Mouse (Mus musculus) E14TG2a.4 (cell line): Measurements from ENCODE around the gene Ankrd52.

Experiments
- H3K27me3 ChIP-seq: 2 replicates; pipeline ENCODE4 v1.6.1; 2014; ENCODE audit warnings: low read length, control low read depth; ENCODE audit not compliant: insufficient read depth
- H3K36me3 ChIP-seq: 2 replicates; pipeline ENCODE4 v1.6.1; 2014; ENCODE audit warnings: low read length, control low read depth; ENCODE audit not compliant: insufficient read depth
- H3K4me1 ChIP-seq: replicated peaks from 2 replicates; pipeline ENCODE4 v1.6.1; 2014; ENCODE audit warnings: low read depth, low read length, control low read depth
- H3K4me3 ChIP-seq: replicated peaks from 2 replicates; pipeline ENCODE4 v1.5.1; 2014; ENCODE audit warnings: mild to moderate bottlenecking, low read length
- H3K9me3 ChIP-seq: 2 replicates; pipeline ENCODE4 v1.6.1; 2014; ENCODE audit warnings: low read length, control low read depth
- CTCF ChIP-seq: conservative IDR thresholded peaks from 2 replicates; pipeline ENCODE4 v1.5.1; 2014; ENCODE audit warnings: low read length
- NANOG ChIP-seq: IDR thresholded peaks from 2 replicates; pipeline ENCODE4 v1.6.1; 2014; ENCODE audit warnings: borderline replicate concordance, low read length, mixed read lengths
- POU5F1 ChIP-seq: IDR thresholded peaks from 2 replicates; pipeline ENCODE4 v1.6.1; 2014; ENCODE audit warnings: low read length, borderline replicate concordance

Ankrd52 gene

GRCm38 (mm10) chr10:128434681-128435080 is 57.8 kb downstream of the Ankrd52 start:
- peaks cover 90% of the 10 kb centered on the region for H3K36me3 ChIP-seq
- no peak overlapping the region for H3K4me3 ChIP-seq
- TF ChIP-seq NANOG, result no peak
- no peak for TF ChIP-seq CTCF
- TF ChIP-seq POU5F1, result no peak
- no peaks in the 10 kb centered on the region for H3K27me3 ChIP-seq
- peaks cover 39% of the 10 kb centered on the region for H3K4me1 ChIP-seq
- no peaks in the 10 kb centered on the region for H3K9me3 ChIP-seq

- peaks cover 45% of the 10 kb centered on the region for H3K4me1 ChIP-seq
- H3K27me3 ChIP-seq, result no peaks in the 10 kb centered on the region
- no peaks in the 10 kb centered on the region for H3K9me3 ChIP-seq
- peaks cover 90% of the 10 kb centered on the region for H3K36me3 ChIP-seq
- no peak for TF ChIP-seq NANOG
- no peak for TF ChIP-seq CTCF
- no peak for TF ChIP-seq POU5F1
- H3K4me3 ChIP-seq, result no peak overlapping the region
Measured at GRCm38 (mm10) chr10:128435186-128435823, 58.4 kb downstream of the Ankrd52 start.

GRCm38 (mm10) chr10:128435873-128436272 is 59.0 kb downstream of the Ankrd52 start:
- H3K27me3 ChIP-seq, result no peaks in the 10 kb centered on the region
- no peak overlapping the region for H3K4me3 ChIP-seq
- peaks cover 51% of the 10 kb centered on the region for H3K4me1 ChIP-seq
- no peaks in the 10 kb centered on the region for H3K9me3 ChIP-seq
- peaks cover 89% of the 10 kb centered on the region for H3K36me3 ChIP-seq
- TF ChIP-seq NANOG (no peak), POU5F1 (no peak), CTCF (no peak)

DNA sequence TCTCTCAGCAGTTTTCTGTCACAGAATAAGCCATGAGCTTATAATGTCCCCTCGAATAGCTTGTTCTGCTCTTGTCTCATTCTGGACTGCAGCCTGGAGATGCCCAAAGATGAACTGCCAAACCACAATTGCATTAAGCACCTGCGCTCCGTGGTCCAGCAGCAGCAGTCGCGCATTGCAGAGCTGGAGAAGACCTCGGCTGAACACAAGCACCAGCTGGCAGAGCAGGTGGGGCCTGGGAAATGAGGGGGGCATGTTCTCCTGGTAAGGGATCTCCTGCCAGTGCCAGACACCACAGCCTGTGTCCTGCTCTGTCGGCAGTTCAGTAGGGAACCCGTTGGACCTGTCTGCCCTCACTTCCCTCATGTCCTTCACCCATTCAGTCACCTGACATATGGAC is 59.5 kb downstream of the Ankrd52 start:
- no peaks in the 10 kb centered on the region for H3K9me3 ChIP-seq
- no peak for TF ChIP-seq CTCF
- TF ChIP-seq POU5F1, result no peak
- TF ChIP-seq NANOG, result no peak
- H3K27me3 ChIP-seq, result no peaks in the 10 kb centered on the region
- H3K4me3 ChIP-seq, result no peak overlapping the region
- peaks cover 84% of the 10 kb centered on the region for H3K36me3 ChIP-seq
- H3K4me1 ChIP-seq, result peaks cover 56% of the 10 kb centered on the region

DNA sequence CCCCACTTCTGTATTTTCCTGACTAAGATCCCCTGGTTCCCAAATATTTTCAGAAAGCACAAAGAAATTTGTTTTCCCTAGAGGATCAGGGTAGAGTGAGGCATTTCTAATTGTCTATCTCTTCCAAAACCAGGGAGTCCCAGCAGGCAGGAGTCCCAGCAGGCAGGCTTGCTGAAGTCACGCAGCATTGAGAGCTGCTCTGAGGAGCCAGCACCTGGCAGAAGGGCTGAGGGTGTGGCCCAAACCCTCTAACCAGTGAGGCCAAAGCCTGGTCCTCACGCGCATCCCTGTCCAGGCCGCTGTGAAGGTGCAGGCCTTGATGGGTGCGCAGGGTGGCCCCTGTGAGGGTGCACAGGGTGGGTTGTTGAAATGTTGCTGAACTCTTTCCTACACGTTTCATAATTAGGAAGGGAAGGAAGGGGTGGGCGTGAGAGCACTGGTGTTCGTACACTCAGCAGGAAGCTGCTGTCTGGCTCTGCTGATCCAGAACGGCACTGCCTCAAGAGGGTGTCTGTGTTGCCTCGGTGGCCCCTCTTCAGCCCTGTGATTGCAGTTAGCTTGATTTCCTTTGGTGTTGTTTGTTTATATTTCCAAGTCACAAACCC is 61.9 kb downstream of the Ankrd52 start:
- no peaks in the 10 kb centered on the region for H3K27me3 ChIP-seq
- no peak for TF ChIP-seq POU5F1
- no peak for TF ChIP-seq NANOG
- no peak for TF ChIP-seq CTCF

GRCm38 (mm10) chr10:128440407-128440806 is 63.5 kb downstream of the Ankrd52 start:
- Histone ChIP-seq H3K4me1 (peaks cover 42% of the 10 kb centered on the region), H3K27me3 (no peaks in the 10 kb centered on the region), H3K36me3 (peaks cover 80% of the 10 kb centered on the region), H3K4me3 (no peak overlapping the region), H3K9me3 (no peaks in the 10 kb centered on the region)
- peak; percentile 37 for TF ChIP-seq CTCF
- TF ChIP-seq POU5F1, result no peak
- TF ChIP-seq NANOG, result no peak

More for the DNA sequence above, 61.9 kb downstream of the Ankrd52 start:
- Histone ChIP-seq H3K4me3 (no peak overlapping the region), H3K4me1 (peaks cover 55% of the 10 kb centered on the region), H3K36me3 (peaks cover 85% of the 10 kb centered on the region), H3K9me3 (no peaks in the 10 kb centered on the region)

DNA sequence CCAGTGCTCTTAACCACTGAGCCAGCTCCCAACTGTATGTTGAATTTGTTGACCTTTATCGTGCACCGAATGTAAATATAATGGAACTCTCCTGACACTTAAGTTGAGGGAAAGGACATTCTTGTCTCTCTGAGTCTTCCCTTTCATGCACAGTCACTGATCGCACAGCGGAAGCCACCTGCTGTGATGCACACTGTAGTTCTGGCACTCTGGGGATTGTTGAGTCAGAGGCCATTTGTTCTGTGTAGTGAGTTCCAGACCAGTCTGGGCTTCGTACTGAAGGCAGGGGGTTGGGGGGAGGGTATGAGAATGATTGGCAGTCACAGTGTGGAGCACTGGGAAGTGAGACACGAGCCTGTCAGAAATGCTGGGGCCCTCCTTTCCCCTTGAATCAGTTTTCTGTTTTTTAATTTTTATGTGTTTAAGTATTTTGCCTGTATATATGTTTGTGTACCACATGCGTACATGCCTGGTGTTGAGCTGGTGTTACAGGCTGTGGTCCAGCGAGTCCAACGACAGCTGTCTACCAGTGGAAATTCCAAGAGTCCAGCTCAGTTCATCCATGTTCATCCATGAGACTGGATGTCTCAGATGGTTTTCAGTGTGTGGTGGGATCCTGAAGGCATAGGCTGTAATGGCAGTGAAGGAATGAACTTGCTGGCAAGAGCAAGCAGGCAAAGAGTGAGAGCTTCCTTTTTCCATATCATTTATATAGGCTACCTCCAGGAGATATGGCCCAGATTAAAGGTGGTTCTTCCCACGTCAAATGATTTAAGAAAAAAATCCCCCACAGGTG is 64.6 kb downstream of the Ankrd52 start:
- no peak for TF ChIP-seq POU5F1
- TF ChIP-seq NANOG, result peak; percentile 42; the same call in 1 of the 2 replicates
- TF ChIP-seq CTCF, result no peak
- H3K9me3 ChIP-seq, result no peaks in the 10 kb centered on the region
- no peak overlapping the region for H3K4me3 ChIP-seq
- no peaks in the 10 kb centered on the region for H3K27me3 ChIP-seq
- peaks cover 69% of the 10 kb centered on the region for H3K36me3 ChIP-seq
- H3K4me1 ChIP-seq, result peaks cover 42% of the 10 kb centered on the region

DNA sequence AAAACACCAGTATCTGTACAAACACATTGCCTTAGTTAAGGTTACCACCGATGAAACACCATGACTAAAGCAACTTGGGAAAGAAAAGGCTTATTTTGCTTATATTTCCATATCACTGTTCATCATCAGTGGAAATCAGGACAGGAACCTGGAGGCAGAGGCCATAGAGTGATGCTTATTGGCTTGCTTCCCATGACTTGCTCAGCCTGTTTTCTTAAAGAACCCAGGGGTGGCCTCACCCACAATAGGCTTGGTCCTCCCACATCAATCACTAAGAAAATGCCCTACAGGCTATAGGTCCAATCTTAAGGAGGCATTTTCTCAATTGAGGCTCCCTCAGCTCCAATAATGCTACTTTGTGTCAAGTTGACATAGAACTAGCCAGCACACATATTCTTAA is 65.8 kb downstream of the Ankrd52 start:
- TF ChIP-seq POU5F1, result no peak
- no peak for TF ChIP-seq CTCF
- no peak overlapping the region for H3K4me3 ChIP-seq
- H3K9me3 ChIP-seq, result no peaks in the 10 kb centered on the region

GRCm38 (mm10) chr10:128444354-128444753 is 67.4 kb downstream of the Ankrd52 start:
- Histone ChIP-seq H3K4me3 (no peak overlapping the region), H3K36me3 (peaks cover 40% of the 10 kb centered on the region), H3K9me3 (no peaks in the 10 kb centered on the region), H3K4me1 (peaks cover 25% of the 10 kb centered on the region), H3K27me3 (no peaks in the 10 kb centered on the region)
- TF ChIP-seq POU5F1 (no peak), CTCF (no peak), NANOG (no peak)

More for the DNA sequence above, 65.8 kb downstream of the Ankrd52 start:
- Histone ChIP-seq H3K36me3 (peaks cover 57% of the 10 kb centered on the region), H3K4me1 (peaks cover 41% of the 10 kb centered on the region), H3K27me3 (no peaks in the 10 kb centered on the region)
